Mouse (Mus musculus) midbrain, embryonic 14.5 days (tissue): Measurements from ENCODE around the gene Ednrb. TPM values are rescaled to one million over a fixed set of nuclear protein-coding genes. Genes with fewer than 3 reads are reported as not detected.

ENCODE experiments used
- ATAC-seq: fragments of 200-750 bp; cut with Nextera tagmentation; 2 replicates; pipeline ENCODE4 v1.8.0; 2017; ENCODE audit warnings: moderate number of reproducible peaks, moderate library complexity; ENCODE audit not compliant: low FRiP score, low TSS enrichment
- DNase-seq: peaks from one replicate; pipeline ENCODE4 v3.0.0-alpha.2; 2015
- H3K27ac ChIP-seq: fragments of 300-500 bp; sonication (generic); replicated peaks from 2 replicates; pipeline ENCODE4 v1.5.1; 2014; ENCODE audit warnings: mild to moderate bottlenecking, low read depth, low read length, moderate library complexity
- H3K27me3 ChIP-seq: fragments of 300-500 bp; sonication (generic); 2 replicates; pipeline ENCODE4 v1.6.1; 2014; ENCODE audit warnings: low read length, control low read depth, mixed read lengths; ENCODE audit not compliant: control insufficient read depth, insufficient read depth
- H3K36me3 ChIP-seq: fragments of 300-500 bp; sonication (generic); 2 replicates; pipeline ENCODE4 v1.6.1; 2014; ENCODE audit warnings: low read length, control low read depth; ENCODE audit not compliant: control insufficient read depth, insufficient read depth
- H3K4me1 ChIP-seq: fragments of 300-500 bp; sonication (generic); 2 replicates; pipeline ENCODE4 v1.6.1; 2014; ENCODE audit warnings: mild to moderate bottlenecking, antibody characterized with exemption, low read length, control low read depth; ENCODE audit not compliant: control insufficient read depth, insufficient read depth
- H3K4me2 ChIP-seq: fragments of 300-500 bp; sonication (generic); 2 replicates; pipeline ENCODE4 v1.6.1; 2014; ENCODE audit warnings: mild to moderate bottlenecking, low read length, moderate library complexity
- H3K4me3 ChIP-seq: fragments of 300-500 bp; sonication (generic); replicated peaks from 2 replicates; pipeline ENCODE4 v1.5.1; 2014; ENCODE audit warnings: low read depth, low read length
- H3K9ac ChIP-seq: fragments of 300-500 bp; sonication (generic); replicated peaks from 2 replicates; pipeline ENCODE4 v1.6.1; 2014; ENCODE audit warnings: mild to moderate bottlenecking, low read length, moderate library complexity
- H3K9me3 ChIP-seq: fragments of 300-500 bp; sonication (generic); 2 replicates; pipeline ENCODE4 v1.6.1; 2016; ENCODE audit warnings: low read length, control low read depth, mixed read lengths; ENCODE audit not compliant: control insufficient read depth
- WGBS: fragments of 180-500 bp; shearing (Covaris S2); extraction: QIAGEN DNeasy Blood & Tissue Kit; methylation state at CpG from one replicate; pipeline ENCODE4 v1.1.7; 2014; 5-methylcytosine and 5-hydroxymethylcytosine counted together
- polyA plus RNA-seq: library from polyadenylated mRNA; unstranded; fragments of >200 nt; fragmentation: Nextera tagmentation; extraction: Ambion mirVana; gene quantifications from 2 replicates; pipeline ENCODE4 v1.2.1, GENCODE M21; 2014

The Ednrb gene
- polyA plus RNA-seq, 1 experiment from 2014 or later = 125 TPM

DNA sequence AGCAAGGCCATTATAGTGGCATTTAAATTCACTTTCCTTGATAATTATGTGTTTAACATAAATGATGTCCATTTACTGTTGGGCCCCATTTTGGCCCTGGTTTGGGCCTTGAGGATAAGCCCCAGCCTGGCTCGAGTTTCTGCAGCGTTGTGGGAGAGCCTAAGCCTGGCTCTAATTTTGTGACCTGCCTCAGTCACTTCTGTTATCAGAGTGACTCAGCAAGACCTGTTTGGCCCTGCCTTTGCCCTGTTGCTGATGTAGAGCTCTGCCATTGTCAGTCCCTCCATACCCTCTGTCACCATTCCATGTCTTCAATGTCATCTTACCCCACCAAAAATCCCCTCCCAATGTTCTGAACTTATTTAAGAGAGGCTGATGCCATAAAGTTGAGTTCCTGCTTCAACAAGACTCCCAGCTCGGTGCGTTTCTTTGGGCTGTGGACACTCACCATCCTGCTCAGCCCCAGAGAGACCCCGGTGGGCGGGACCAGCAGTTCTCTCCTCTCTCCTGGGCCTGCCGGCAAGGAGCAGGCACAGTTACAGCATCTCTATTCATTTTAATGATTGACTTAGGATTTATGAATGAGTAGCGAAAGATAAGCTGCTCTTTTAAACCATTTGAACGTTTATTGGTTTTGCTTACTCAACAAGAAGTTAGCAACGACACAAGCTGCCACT is 30.0 kb downstream of the Ednrb start:
- DNase-seq (no peak), ATAC-seq (no peak)

DNA sequence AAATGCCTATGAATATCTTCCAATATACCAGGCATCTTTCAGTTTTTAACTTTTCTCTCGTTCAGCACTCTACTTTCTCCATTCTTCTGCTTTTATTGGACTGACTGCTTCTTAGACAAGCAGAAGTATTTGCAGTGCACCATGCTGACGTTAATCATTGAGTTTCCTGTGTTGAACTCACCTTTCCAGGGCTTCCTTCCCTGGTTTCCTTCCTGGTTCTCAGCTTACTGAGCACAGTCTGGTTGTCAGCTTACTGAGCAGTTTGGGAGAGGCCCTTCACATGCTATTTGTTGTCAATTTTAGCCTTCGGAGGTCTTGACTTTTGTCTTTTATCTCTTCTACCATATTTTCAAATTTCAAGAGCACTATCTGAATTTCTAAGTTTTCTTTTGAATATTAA is 31.0 kb downstream of the Ednrb start:
- Histone ChIP-seq H3K9me3 (no peaks in the 10 kb centered on the region), H3K36me3 (no peaks in the 10 kb centered on the region), H3K27ac (no peak overlapping the region), H3K9ac (no peak overlapping the region), H3K4me3 (no peak overlapping the region), H3K27me3 (no peaks in the 10 kb centered on the region), H3K4me2 (no peak overlapping the region), H3K4me1 (no peaks in the 10 kb centered on the region)
- DNase-seq (no peak), ATAC-seq (no peak)
- 93% methylated on average over 3 of the region's 3 CpGs for WGBS

More for the DNA sequence above, 30.0 kb downstream of the Ednrb start:
- H3K27ac ChIP-seq = no peak overlapping the region
- no peaks in the 10 kb centered on the region for H3K9me3 ChIP-seq
- H3K9ac ChIP-seq = no peak overlapping the region
- H3K4me1 ChIP-seq = no peaks in the 10 kb centered on the region
- no peak overlapping the region for H3K4me2 ChIP-seq
- no peaks in the 10 kb centered on the region for H3K36me3 ChIP-seq
- H3K4me3 ChIP-seq = no peak overlapping the region
- WGBS = 77% methylated on average over 10 of the region's 10 CpGs
- H3K27me3 ChIP-seq = no peaks in the 10 kb centered on the region

DNA sequence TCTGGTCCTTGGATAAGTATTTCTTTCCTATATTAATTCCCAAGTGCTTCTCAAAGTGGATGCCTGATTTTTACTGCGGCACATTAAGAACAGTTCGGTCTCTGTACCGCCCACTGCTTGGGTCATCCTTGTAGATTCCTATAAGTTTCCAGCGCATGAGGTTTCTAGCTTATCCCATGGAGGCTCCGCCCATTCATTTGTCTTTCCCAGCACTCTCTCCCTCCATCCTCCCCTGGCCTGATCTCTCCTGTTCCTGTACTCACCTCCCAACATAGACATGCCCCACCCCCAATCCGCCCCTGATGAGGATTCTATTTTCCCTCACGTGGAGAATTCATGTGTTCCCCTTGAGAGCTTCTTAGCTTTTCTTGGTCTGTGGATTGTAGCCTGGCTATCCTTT is 32.9 kb downstream of the Ednrb start:
- no peaks in the 10 kb centered on the region for H3K4me1 ChIP-seq
- no peaks in the 10 kb centered on the region for H3K9me3 ChIP-seq
- no peak for ATAC-seq
- no peak overlapping the region for H3K4me3 ChIP-seq
- no peak overlapping the region for H3K4me2 ChIP-seq
- no peak for DNase-seq
- H3K9ac ChIP-seq = no peak overlapping the region
- H3K27me3 ChIP-seq = no peaks in the 10 kb centered on the region
- no peaks in the 10 kb centered on the region for H3K36me3 ChIP-seq
- WGBS = 95% methylated on average over 7 of the region's 7 CpGs
- H3K27ac ChIP-seq = no peak overlapping the region

DNA sequence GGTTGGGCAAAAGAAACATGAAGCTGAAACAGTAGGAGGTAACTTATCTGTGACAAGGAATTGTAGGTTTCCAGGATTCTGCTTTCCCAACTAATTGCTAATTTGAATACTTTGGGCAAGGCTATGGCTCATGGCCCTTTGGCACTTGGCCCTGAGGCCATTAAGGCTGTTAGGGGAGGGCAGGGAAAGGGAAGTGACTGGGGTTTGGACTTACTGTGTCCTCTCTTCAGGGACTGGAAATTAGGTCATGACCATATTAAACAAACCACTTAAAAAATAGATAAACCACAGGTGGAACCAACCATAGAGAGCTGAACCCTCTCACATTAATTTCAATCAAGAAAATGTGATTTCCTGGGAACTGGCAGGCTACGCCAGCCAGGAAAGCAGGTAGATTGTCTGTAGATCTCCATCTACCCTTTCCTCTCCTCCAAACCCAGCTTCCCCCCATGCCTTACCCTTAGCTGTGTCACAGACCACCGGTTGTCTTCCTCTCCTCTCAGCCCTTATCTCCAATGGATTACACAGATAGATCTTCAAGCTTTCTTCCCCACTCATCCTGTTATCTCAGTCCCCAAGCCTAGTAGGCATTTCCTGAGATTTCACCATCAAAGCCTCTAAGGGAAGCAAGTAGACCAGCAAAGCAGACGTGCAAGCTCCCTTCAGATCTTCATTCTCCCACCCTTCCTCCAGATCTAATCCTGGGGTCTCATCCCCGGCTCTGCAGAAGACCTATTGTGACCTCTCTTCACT is 40.1 kb downstream of the Ednrb start:
- Histone ChIP-seq H3K27me3 (no peaks in the 10 kb centered on the region), H3K4me3 (no peak overlapping the region), H3K4me1 (no peaks in the 10 kb centered on the region), H3K27ac (no peak overlapping the region), H3K36me3 (no peaks in the 10 kb centered on the region), H3K9ac (no peak overlapping the region), H3K4me2 (no peak overlapping the region), H3K9me3 (no peaks in the 10 kb centered on the region)
- ATAC-seq (no peak), DNase-seq (no peak)
- WGBS = 83% methylated on average over 4 of the region's 4 CpGs

DNA sequence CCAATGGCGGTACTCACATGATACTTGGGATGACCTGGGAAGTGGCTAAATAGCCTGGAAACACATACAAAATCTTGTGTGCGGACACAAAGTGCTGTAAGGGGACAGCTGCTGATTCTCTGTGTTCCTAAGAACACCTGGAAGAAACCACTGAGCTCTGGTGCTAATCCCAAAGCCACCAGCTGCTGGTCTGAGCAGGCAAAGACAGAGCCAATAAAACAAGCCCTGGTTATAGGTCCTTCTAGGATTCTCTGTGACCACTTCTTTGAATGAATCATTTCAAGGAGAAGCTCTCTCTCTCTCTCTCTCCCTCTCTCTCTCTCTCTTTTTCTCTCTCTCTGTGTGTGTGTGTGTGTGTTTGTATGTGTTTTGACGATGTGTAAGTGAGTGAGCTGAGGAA is 47.1 kb downstream of the Ednrb start:
- H3K27me3 ChIP-seq = no peaks in the 10 kb centered on the region
- H3K4me3 ChIP-seq = no peak overlapping the region
- H3K4me2 ChIP-seq = no peak overlapping the region
- 90% methylated on average over 3 of the region's 3 CpGs for WGBS
- DNase-seq (no peak), ATAC-seq (no peak)
- H3K27ac ChIP-seq = no peak overlapping the region
- no peak overlapping the region for H3K9ac ChIP-seq
- H3K4me1 ChIP-seq = no peaks in the 10 kb centered on the region
- no peaks in the 10 kb centered on the region for H3K9me3 ChIP-seq
- H3K36me3 ChIP-seq = no peaks in the 10 kb centered on the region

DNA sequence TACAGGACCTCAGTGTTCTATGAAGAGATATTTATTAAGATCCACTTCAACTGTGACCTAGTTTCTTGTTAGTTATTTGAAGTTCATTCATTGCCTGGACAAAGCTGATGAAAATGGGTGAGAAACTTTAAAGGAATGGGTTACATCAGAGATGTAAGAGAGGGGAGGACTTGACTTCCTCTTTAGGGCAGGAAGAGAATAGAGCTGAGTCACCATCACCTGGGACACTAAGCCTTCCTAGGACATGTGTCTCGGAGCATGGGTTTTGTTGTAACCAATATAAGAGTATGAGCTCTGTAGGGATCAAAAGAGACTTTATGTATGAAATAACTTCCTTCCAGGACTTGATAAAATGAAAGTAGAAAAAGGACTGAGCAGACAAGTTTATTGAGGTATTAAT is 48.6 kb downstream of the Ednrb start:
- Histone ChIP-seq H3K36me3 (no peaks in the 10 kb centered on the region), H3K27ac (no peak overlapping the region), H3K4me2 (no peak overlapping the region), H3K4me1 (no peaks in the 10 kb centered on the region), H3K4me3 (no peak overlapping the region), H3K9me3 (no peaks in the 10 kb centered on the region), H3K27me3 (no peaks in the 10 kb centered on the region), H3K9ac (no peak overlapping the region)
- 95% methylated on average over 1 of the region's 1 CpGs for WGBS
- ATAC-seq = no peak
- no peak for DNase-seq

DNA sequence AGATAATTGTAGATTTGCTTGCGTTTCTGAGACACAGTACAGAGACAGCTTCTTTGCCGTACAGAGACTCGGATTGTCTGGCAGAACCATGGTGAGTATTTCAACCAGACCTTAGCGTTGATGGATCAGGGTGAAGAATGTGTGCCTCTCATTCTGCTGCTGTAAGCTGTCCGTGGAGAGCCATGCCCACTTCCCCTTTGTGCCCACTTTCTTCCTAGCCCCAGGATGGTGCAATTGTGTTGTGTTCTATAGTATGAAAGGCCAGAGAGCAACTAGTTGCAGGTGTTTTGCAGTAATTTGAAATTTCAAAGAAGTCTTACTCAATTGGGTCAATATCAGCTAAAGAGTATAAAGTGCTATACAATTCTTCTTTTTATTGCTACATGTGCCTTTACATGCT is 50.8 kb downstream of the Ednrb start:
- Histone ChIP-seq H3K4me2 (no peak overlapping the region), H3K27ac (no peak overlapping the region), H3K36me3 (no peaks in the 10 kb centered on the region), H3K4me3 (no peak overlapping the region), H3K9me3 (no peaks in the 10 kb centered on the region), H3K27me3 (no peaks in the 10 kb centered on the region), H3K9ac (no peak overlapping the region), H3K4me1 (no peaks in the 10 kb centered on the region)
- no peak for DNase-seq
- no peak for ATAC-seq
- WGBS = 63% methylated on average over 5 of the region's 5 CpGs

DNA sequence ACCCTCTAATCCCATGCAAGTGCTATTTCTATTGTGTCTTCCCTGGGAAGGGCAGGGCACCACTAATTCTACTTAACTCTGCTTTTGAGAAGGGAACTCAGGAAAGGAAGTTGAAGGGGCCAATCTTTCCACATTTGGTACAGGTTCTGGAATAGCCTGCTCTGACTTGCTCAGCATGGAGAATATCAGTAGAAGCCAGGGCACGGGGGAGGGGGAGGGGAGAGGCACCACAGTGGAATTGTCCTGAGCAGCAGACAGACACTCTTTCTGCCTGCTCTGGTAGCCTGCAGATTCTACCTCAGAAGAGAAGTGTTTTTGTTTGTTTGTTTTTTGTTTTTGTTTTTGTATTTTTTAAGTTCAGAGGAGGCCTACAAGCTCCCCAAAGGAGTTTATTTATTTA is 51.5 kb downstream of the Ednrb start:
- no peaks in the 10 kb centered on the region for H3K27me3 ChIP-seq
- no peak for ATAC-seq
- H3K4me1 ChIP-seq = no peaks in the 10 kb centered on the region
- no peak overlapping the region for H3K4me3 ChIP-seq
- peaks cover 4% of the 10 kb centered on the region; the same call in 1 of the 2 replicates for H3K9me3 ChIP-seq
- H3K9ac ChIP-seq = no peak overlapping the region
- no peak overlapping the region for H3K27ac ChIP-seq
- no peaks in the 10 kb centered on the region for H3K36me3 ChIP-seq
- DNase-seq = peak; percentile 41
- WGBS = 24% methylated on average over 1 of the region's 1 CpGs
- no peak overlapping the region for H3K4me2 ChIP-seq

DNA sequence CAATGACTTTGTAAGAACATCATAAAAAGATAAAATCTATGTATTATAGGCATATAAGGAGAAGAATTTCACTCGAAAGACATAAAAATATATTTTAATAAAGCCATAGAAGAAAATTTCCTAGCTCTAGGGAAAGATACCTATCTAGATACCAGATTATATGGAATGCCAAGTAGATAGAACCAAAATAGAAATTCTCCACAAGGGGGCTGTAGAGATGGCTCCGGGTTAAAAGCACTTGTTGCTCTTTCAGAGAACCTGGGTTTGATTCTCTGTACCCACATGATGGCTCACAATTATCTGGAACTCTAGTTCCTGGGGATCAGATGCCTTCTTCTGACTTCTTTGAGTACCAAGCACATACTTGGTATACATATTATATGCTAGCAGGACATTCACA is 56.7 kb downstream of the Ednrb start:
- Histone ChIP-seq H3K27me3 (no peaks in the 10 kb centered on the region), H3K27ac (no peak overlapping the region), H3K4me2 (no peak overlapping the region), H3K4me3 (no peak overlapping the region), H3K4me1 (no peaks in the 10 kb centered on the region), H3K9me3 (peaks cover 4% of the 10 kb centered on the region; the same call in 1 of the 2 replicates), H3K36me3 (no peaks in the 10 kb centered on the region), H3K9ac (no peak overlapping the region)
- WGBS = 93% methylated on average over 2 of the region's 2 CpGs
- ATAC-seq = no peak
- no peak for DNase-seq
